Mouse (Mus musculus) forebrain, embryonic 13.5 days (tissue): ENCODE data around the gene Chac2. TPM values are rescaled to one million over a fixed set of nuclear protein-coding genes. Genes with fewer than 3 reads are reported as not detected.
"Not testable (repeated sequence)": the region's sequence is repeated elsewhere in the genome, so short reads cannot be mapped to it uniquely, and the experiment has no call there.

ENCODE experiments used
- ATAC-seq: fragments of 200-750 bp; cut with Nextera tagmentation; 2 replicates; pipeline ENCODE4 v1.8.0; 2017
- H3K27ac ChIP-seq: fragments of 300-500 bp; sonication (generic); 2 replicates; pipeline ENCODE4 v1.5.1; 2015; ENCODE audit warnings: inconsistent platforms, mild to moderate bottlenecking, moderate library complexity
- H3K27me3 ChIP-seq: fragments of 300-500 bp; sonication (generic); 2 replicates; pipeline ENCODE4 v1.6.1; 2015; ENCODE audit warnings: mild to moderate bottlenecking, inconsistent platforms
- H3K36me3 ChIP-seq: fragments of 300-500 bp; sonication (generic); 2 replicates; pipeline ENCODE4 v1.6.1; 2015; ENCODE audit warnings: mild to moderate bottlenecking, inconsistent platforms; ENCODE audit not compliant: poor library complexity, severe bottlenecking
- H3K4me1 ChIP-seq: fragments of 300-500 bp; sonication (generic); 2 replicates; pipeline ENCODE4 v1.6.1; 2015; ENCODE audit warnings: inconsistent platforms
- H3K4me2 ChIP-seq: fragments of 300-500 bp; sonication (generic); 2 replicates; pipeline ENCODE4 v1.6.1; 2015; ENCODE audit warnings: inconsistent platforms, mild to moderate bottlenecking, moderate library complexity
- H3K4me3 ChIP-seq: fragments of 300-500 bp; sonication (generic); 2 replicates; pipeline ENCODE4 v1.5.1; 2015; ENCODE audit warnings: mild to moderate bottlenecking, inconsistent platforms
- H3K9ac ChIP-seq: fragments of 300-500 bp; sonication (generic); 2 replicates; pipeline ENCODE4 v1.6.1; 2015; ENCODE audit warnings: mild to moderate bottlenecking, inconsistent platforms
- H3K9me3 ChIP-seq: fragments of 300-500 bp; sonication (generic); replicated peaks from 2 replicates; pipeline ENCODE4 v1.6.1; 2016; ENCODE audit warnings: inconsistent platforms
- WGBS: fragments of 180-500 bp; shearing (Covaris S2); methylation state at CpG from one replicate; pipeline ENCODE4 v1.1.7; 2015; 5-methylcytosine and 5-hydroxymethylcytosine counted together
- polyA plus RNA-seq: library from polyadenylated mRNA; unstranded; fragments of >200 nt; fragmentation: Nextera tagmentation; extraction: Ambion mirVana; gene quantifications from 2 replicates; pipeline ENCODE4 v1.2.1, GENCODE M21; 2015

Chac2 gene
- polyA plus RNA-seq, result 19.0 and 19.7 TPM in 2 replicates

GRCm38 (mm10) chr11:30985877-30986624 is at the start of gene Chac2:
TSS of gene Chac2 (minus strand) at chr11:30986350.
- ATAC-seq, result peak; percentile 98
- peak within 1 kb of the TSS; percentile 78 for H3K4me2 ChIP-seq
- no peaks in the 10 kb centered on the region for H3K9me3 ChIP-seq
- peak within 1 kb of the TSS; percentile 77 for H3K9ac ChIP-seq
- H3K27ac ChIP-seq, result peak within 1 kb of the TSS; percentile 69
- H3K4me3 ChIP-seq, result peak within 1 kb of the TSS; percentile 63
- H3K27me3 ChIP-seq, result no peaks in the 10 kb centered on the region
- no peaks in the 10 kb centered on the region for H3K36me3 ChIP-seq
- peaks cover 9% of the 10 kb centered on the region for H3K4me1 ChIP-seq
- WGBS, result under 1% methylated on average over 22 of the region's 22 CpGs

GRCm38 (mm10) chr11:31034958-31035357 is 48.8 kb upstream of the Chac2 start:
- H3K4me2 ChIP-seq, result no peak overlapping the region
- WGBS, result 84% methylated on average over 4 of the region's 4 CpGs
- H3K9me3 ChIP-seq, result peaks cover 11% of the 10 kb centered on the region; the same call in 1 of the 2 replicates
- no peaks in the 10 kb centered on the region for H3K27me3 ChIP-seq
- ATAC-seq, result no peak
- H3K4me3 ChIP-seq, result no peak overlapping the region
- peaks cover 13% of the 10 kb centered on the region for H3K36me3 ChIP-seq
- no peak overlapping the region for H3K9ac ChIP-seq
- no peak overlapping the region for H3K27ac ChIP-seq
- H3K4me1 ChIP-seq, result no peaks in the 10 kb centered on the region

DNA sequence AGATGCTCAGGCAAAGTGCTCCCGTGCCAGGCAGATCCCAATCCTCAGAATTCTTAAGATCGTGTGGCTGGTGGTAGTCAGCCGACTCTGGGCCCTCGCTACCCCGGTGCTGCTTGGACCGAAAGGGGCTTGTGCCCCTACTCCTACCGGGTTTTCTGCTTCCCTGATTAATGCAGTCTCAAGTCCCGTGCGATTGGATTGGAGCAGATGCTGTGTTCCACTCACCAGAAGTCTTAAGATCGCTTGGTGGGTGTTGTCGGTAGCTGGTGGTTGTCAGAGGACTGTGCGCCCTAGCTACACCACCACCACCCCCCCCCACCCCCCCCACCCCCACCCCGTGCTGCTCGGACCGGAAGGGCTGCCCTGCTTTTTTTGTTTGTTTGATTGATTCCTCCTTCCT is 31.3 kb upstream of the Chac2 start:
- WGBS, result 71% methylated on average over 15 of the region's 15 CpGs
- ATAC-seq, H3K4me2 ChIP-seq: not testable (repeated sequence)

GRCm38 (mm10) chr11:31009668-31010067 is 23.5 kb upstream of the Chac2 start:
- not testable (repeated sequence) for H3K4me1 ChIP-seq, H3K27ac ChIP-seq, H3K9me3 ChIP-seq, H3K27me3 ChIP-seq, H3K4me3 ChIP-seq, H3K4me2 ChIP-seq, ATAC-seq, H3K9ac ChIP-seq, H3K36me3 ChIP-seq
- 94% methylated on average over 1 of the region's 1 CpGs for WGBS

More for the DNA sequence above, 31.3 kb upstream of the Chac2 start:
- H3K4me1 ChIP-seq, H3K9ac ChIP-seq, H3K36me3 ChIP-seq, H3K4me3 ChIP-seq, H3K27me3 ChIP-seq, H3K9me3 ChIP-seq, H3K27ac ChIP-seq: not testable (repeated sequence)

GRCm38 (mm10) chr11:31001169-31001908 is 15.2 kb upstream of the Chac2 start:
- Histone ChIP-seq H3K27ac (no peak overlapping the region), H3K9me3 (no peaks in the 10 kb centered on the region), H3K4me2 (no peak overlapping the region), H3K27me3 (no peaks in the 10 kb centered on the region), H3K4me3 (no peak overlapping the region), H3K4me1 (no peaks in the 10 kb centered on the region), H3K36me3 (no peaks in the 10 kb centered on the region), H3K9ac (no peak overlapping the region)
- ATAC-seq, result no peak
- WGBS, result 95% methylated on average over 4 of the region's 4 CpGs

- WGBS, result 89% methylated on average over 2 of the region's 2 CpGs
- Histone ChIP-seq H3K4me1 (no peaks in the 10 kb centered on the region), H3K9me3 (no peaks in the 10 kb centered on the region), H3K9ac (no peak overlapping the region), H3K36me3 (no peaks in the 10 kb centered on the region), H3K27me3 (no peaks in the 10 kb centered on the region), H3K4me3 (no peak overlapping the region), H3K4me2 (no peak overlapping the region), H3K27ac (no peak overlapping the region)
- no peak for ATAC-seq
Measured at GRCm38 (mm10) chr11:31000028-31000427, 13.9 kb upstream of the Chac2 start.

DNA sequence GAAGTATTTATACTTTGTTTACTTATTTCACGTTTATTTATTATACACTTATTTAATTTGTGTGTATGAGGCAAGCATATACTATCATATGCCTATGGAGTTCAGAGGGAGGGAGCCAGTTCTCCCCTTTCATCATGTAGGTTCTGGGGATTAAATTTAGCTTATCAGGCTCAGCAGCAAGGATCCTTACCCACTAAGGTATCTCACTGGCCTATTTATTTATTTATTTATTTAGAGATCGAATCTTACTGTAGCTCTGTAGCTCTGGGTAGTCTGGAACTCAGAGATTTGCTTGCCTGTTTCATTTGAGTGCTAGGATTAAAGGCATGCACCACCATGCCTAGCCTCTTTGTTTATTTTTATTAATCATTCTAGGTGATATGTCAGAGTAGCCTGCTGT is 12.6 kb upstream of the Chac2 start:
- ATAC-seq, result no peak
- no peaks in the 10 kb centered on the region for H3K36me3 ChIP-seq
- 87% methylated on average over 2 of the region's 2 CpGs for WGBS
- no peak overlapping the region for H3K4me3 ChIP-seq
- H3K4me1 ChIP-seq, result no peaks in the 10 kb centered on the region
- H3K27me3 ChIP-seq, result no peaks in the 10 kb centered on the region
- H3K9ac ChIP-seq, result no peak overlapping the region
- H3K4me2 ChIP-seq, result no peak overlapping the region
- H3K27ac ChIP-seq, result no peak overlapping the region
- H3K9me3 ChIP-seq, result no peaks in the 10 kb centered on the region

DNA sequence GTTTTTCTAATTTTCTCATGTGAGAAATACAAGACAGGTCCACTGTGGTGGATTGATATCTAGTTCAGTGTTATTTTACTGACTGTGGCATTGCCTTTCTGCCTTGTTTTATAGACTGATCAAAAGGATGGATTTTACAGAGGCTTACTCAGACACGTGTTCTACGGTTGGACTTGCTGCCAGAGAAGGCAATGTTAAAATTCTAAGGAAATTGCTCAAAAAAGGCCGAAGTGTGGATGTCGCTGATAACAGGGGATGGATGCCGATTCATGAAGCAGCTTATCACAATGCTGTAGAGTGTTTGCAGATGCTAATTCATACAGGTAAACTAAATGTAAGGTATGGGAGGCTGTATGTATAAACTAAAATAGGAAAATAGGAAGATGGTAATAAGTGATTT is 12.0 kb upstream of the Chac2 start:
- no peaks in the 10 kb centered on the region for H3K36me3 ChIP-seq
- ATAC-seq, result no peak
- H3K27ac ChIP-seq, result no peak overlapping the region
- no peaks in the 10 kb centered on the region for H3K9me3 ChIP-seq
- H3K4me3 ChIP-seq, result no peak overlapping the region
- no peak overlapping the region for H3K9ac ChIP-seq
- no peaks in the 10 kb centered on the region for H3K27me3 ChIP-seq
- WGBS, result 94% methylated on average over 5 of the region's 5 CpGs
- no peak overlapping the region for H3K4me2 ChIP-seq
- no peaks in the 10 kb centered on the region for H3K4me1 ChIP-seq

DNA sequence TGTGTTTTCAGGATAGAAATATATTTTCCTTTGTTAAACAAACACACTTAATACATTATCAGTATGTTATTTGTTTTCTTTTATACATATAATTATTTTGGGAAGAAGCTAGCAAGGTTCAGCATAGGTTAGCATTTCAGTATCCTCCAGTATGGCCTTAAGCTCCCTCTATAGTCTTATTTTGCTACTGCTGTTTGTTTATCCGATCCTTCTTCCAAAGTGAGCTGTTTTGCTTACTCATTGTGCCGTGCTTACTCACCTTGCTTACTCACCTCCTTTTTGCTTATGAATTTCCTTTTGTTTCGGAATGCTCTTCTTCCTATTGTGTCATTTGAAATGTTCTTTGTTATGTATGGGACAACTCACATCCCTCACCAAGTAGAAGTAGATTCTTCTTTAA is 10.5 kb upstream of the Chac2 start:
- H3K9me3 ChIP-seq, result no peaks in the 10 kb centered on the region
- H3K36me3 ChIP-seq, result no peaks in the 10 kb centered on the region
- H3K27me3 ChIP-seq, result no peaks in the 10 kb centered on the region
- no peak overlapping the region for H3K4me2 ChIP-seq
- H3K4me1 ChIP-seq, result no peaks in the 10 kb centered on the region
- WGBS, result 89% methylated on average over 3 of the region's 3 CpGs
- ATAC-seq, result no peak
- no peak overlapping the region for H3K9ac ChIP-seq
- no peak overlapping the region for H3K27ac ChIP-seq
- no peak overlapping the region for H3K4me3 ChIP-seq

GRCm38 (mm10) chr11:30986625-30987017 is 471 bp upstream of the Chac2 start:
- H3K27me3 ChIP-seq, result no peaks in the 10 kb centered on the region
- no peaks in the 10 kb centered on the region for H3K36me3 ChIP-seq
- peak overlapping the region; percentile 69 for H3K27ac ChIP-seq
- H3K9ac ChIP-seq, result peak overlapping the region; percentile 77
- peak; percentile 83 for ATAC-seq
- H3K9me3 ChIP-seq, result no peaks in the 10 kb centered on the region
- 0% methylated on average over 2 of the region's 2 CpGs for WGBS
- peak overlapping the region; percentile 63 for H3K4me3 ChIP-seq
- peaks cover 9% of the 10 kb centered on the region for H3K4me1 ChIP-seq
- peak overlapping the region; percentile 78 for H3K4me2 ChIP-seq

GRCm38 (mm10) chr11:30985237-30985636 is 913 bp downstream of the Chac2 start:
- Histone ChIP-seq H3K9me3 (no peaks in the 10 kb centered on the region), H3K27ac (no peak overlapping the region), H3K9ac (no peak overlapping the region), H3K27me3 (no peaks in the 10 kb centered on the region), H3K4me1 (peaks cover 9% of the 10 kb centered on the region), H3K4me3 (peak overlapping the region; percentile 63), H3K4me2 (no peak overlapping the region), H3K36me3 (no peaks in the 10 kb centered on the region)
- WGBS, result 53% methylated on average over 2 of the region's 2 CpGs
- no peak for ATAC-seq

DNA sequence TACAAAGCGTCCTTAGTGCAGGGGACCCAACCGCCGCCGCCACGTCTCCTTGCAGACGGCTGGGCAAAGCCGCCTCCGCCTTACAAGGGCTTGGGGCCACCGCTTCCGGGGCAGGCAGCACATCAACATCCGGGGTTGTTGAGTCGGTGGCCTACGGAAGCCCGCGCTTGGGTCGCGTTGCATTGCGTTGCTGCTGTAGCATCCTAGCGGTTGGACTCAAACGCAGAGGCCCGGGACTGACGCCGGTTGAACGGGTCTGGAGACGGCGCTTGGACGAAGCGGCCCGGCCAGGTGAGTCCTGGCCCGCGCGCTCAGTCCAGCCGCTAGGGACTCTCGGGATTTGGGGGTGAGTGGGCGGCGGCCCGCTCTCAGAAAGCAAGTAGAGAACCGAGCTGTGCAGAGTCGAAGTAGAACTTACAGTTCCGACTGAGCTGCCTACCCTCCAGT is 31.8 kb downstream of the Chac2 start, which contains the start of gene Erlec1:
Gene Erlec1, minus strand, starts transcription at position 57 of the 447 bp plus-strand sequence.
- WGBS, result under 1% methylated on average over 40 of the region's 40 CpGs

More for the DNA sequence above, 31.8 kb downstream of the Chac2 start, which contains the start of gene Erlec1:
- Histone ChIP-seq H3K4me3 (peak within 1 kb of the TSS; percentile 84), H3K27me3 (no peaks in the 10 kb centered on the region), H3K9me3 (peaks cover 9% of the 10 kb centered on the region), H3K4me1 (peaks cover 17% of the 10 kb centered on the region), H3K4me2 (peak within 1 kb of the TSS; percentile 75), H3K36me3 (peaks cover 30% of the 10 kb centered on the region), H3K9ac (peak within 1 kb of the TSS; percentile 92), H3K27ac (peak within 1 kb of the TSS; percentile 75)
- peak; percentile 99 for ATAC-seq
